Mouse (Mus musculus) liver, embryonic 12.5 days (tissue): ENCODE measurements around the gene Bend3. TPM values are rescaled to one million over a fixed set of nuclear protein-coding genes. Genes with fewer than 3 reads are reported as not detected.
"Not testable (repeated sequence)": the region's sequence is repeated elsewhere in the genome, so short reads cannot be mapped to it uniquely, and the experiment has no call there.

ENCODE experiments used
- ATAC-seq: fragments of 200-750 bp; cut with Nextera tagmentation; 2 replicates; pipeline ENCODE4 v1.8.0; 2017; ENCODE audit warnings: moderate number of reproducible peaks, mild to moderate bottlenecking, moderate library complexity
- H3K27ac ChIP-seq: fragments of 300-500 bp; sonication (generic); 2 replicates; pipeline ENCODE4 v1.5.1; 2016; ENCODE audit warnings: mild to moderate bottlenecking
- H3K27me3 ChIP-seq: fragments of 300-500 bp; sonication (generic); replicated peaks from 2 replicates; pipeline ENCODE4 v1.6.1; 2016; ENCODE audit warnings: mild to moderate bottlenecking, moderate library complexity
- H3K36me3 ChIP-seq: fragments of 300-500 bp; sonication (generic); 2 replicates; pipeline ENCODE4 v1.6.1; 2016; ENCODE audit warnings: mild to moderate bottlenecking, moderate library complexity
- H3K4me1 ChIP-seq: fragments of 300-500 bp; sonication (generic); 2 replicates; pipeline ENCODE4 v1.6.1; 2016
- H3K4me2 ChIP-seq: fragments of 300-500 bp; sonication (generic); 2 replicates; pipeline ENCODE4 v1.6.1; 2016; ENCODE audit warnings: mild to moderate bottlenecking, moderate library complexity
- H3K4me3 ChIP-seq: fragments of 300-500 bp; sonication (generic); 2 replicates; pipeline ENCODE4 v1.5.1; 2016; ENCODE audit warnings: mild to moderate bottlenecking, moderate library complexity
- H3K9ac ChIP-seq: fragments of 300-500 bp; sonication (generic); 2 replicates; pipeline ENCODE4 v1.6.1; 2016; ENCODE audit warnings: mild to moderate bottlenecking, moderate library complexity
- H3K9me3 ChIP-seq: fragments of 300-500 bp; sonication (generic); replicated peaks from 2 replicates; pipeline ENCODE4 v1.6.1; 2016; ENCODE audit warnings: mild to moderate bottlenecking, moderate library complexity
- whole genome bisulfite sequencing: fragments of 180-500 bp; shearing (Covaris S2); methylation state at CpG from one replicate; pipeline ENCODE4 v1.1.7; 2016; ENCODE audit not compliant: insufficient replicate concordance; 5-methylcytosine and 5-hydroxymethylcytosine counted together
- polyA plus RNA-seq: library from polyadenylated mRNA; unstranded; fragments of >200 nt; fragmentation: Nextera tagmentation; extraction: Ambion mirVana; gene quantifications from 2 replicates; pipeline ENCODE4 v1.2.1, GENCODE M21; 2016

The Bend3 gene
- polyA plus RNA-seq, 1 experiment from 2014 or later = 3.0 TPM

DNA sequence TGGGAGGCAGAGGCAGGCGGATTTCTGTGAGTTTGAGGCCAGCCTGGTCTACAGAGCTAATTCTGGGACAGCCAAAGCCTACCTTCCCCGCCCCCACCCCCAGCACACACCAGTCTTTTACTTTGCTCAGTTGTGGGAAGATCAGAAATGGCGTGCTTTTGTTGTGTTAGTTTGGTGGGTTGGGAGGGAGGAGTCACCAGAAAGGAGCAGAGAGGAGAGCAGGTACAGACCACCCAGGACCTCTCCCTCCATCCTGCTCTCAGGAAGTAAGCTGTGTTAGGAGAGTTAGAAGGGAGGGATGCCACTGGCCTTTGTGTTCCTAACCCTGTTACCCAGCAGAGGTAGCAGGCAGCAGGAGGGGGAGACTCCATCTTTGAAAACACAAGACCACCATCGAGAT, 28.4 kb downstream of the Bend3 start:
- no peak overlapping the region for H3K4me2 ChIP-seq
- H3K36me3 ChIP-seq = peaks cover 58% of the 10 kb centered on the region
- H3K9ac ChIP-seq = no peak overlapping the region
- 70% methylated on average over 4 of the region's 4 CpGs for WGBS
- H3K4me3 ChIP-seq = no peak overlapping the region
- no peak for ATAC-seq
- no peaks in the 10 kb centered on the region for H3K27me3 ChIP-seq
- H3K9me3 ChIP-seq = no peaks in the 10 kb centered on the region
- no peaks in the 10 kb centered on the region for H3K4me1 ChIP-seq
- H3K27ac ChIP-seq = no peak overlapping the region

DNA sequence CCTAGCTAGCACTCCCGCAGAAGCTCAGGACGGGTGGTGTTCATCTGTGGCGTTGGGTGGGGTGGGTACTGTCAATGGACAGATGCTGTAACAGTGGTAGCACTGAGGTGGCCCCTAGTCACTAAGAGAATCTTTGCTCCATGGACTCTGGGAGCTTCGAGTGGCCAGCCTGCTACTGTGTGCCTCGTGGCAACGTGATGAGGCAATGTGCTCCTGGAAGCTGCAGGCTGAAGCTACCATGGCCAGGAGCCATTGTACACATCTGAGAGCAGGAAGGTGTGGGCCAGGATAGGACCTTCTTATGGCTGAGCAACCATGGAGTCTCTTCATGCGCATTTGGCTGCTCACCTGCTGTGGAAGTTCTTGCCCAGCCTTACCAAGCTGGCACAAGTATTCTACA, 30.6 kb downstream of the Bend3 start:
- peaks cover 63% of the 10 kb centered on the region for H3K36me3 ChIP-seq
- no peak for ATAC-seq
- 85% methylated on average over 7 of the region's 7 CpGs for WGBS

DNA sequence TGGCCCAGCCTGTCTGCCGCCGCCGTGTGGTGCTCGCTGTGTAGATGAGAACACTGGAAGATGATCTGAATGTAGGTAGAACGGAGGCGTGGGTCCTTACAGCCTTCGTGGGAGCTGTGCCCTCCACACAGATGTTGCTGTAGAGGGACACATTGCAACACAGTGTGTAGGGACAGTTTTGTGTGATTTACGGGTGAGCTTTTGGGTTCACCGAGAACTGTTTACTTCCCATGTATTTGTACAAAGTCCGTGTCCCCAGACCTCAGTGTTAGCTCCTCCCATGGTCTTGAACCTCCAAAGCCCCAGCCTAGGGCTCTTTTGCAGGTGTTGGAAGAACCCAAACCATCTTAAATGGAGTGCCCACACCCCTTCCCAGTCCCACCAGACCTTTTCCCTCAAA, 34.3 kb downstream of the Bend3 start:
- ATAC-seq = no peak
- 83% methylated on average over 10 of the region's 10 CpGs for WGBS
- Histone ChIP-seq H3K9me3 (no peaks in the 10 kb centered on the region), H3K27ac (no peak overlapping the region), H3K4me1 (peaks cover 8% of the 10 kb centered on the region), H3K27me3 (no peaks in the 10 kb centered on the region), H3K4me3 (no peak overlapping the region), H3K4me2 (no peak overlapping the region), H3K36me3 (peaks cover 57% of the 10 kb centered on the region), H3K9ac (no peak overlapping the region)

More for the DNA sequence above, 30.6 kb downstream of the Bend3 start:
- H3K9ac ChIP-seq = no peak overlapping the region
- no peak overlapping the region for H3K4me2 ChIP-seq
- H3K4me1 ChIP-seq = no peaks in the 10 kb centered on the region
- no peak overlapping the region for H3K4me3 ChIP-seq
- no peaks in the 10 kb centered on the region for H3K9me3 ChIP-seq
- H3K27ac ChIP-seq = no peak overlapping the region
- H3K27me3 ChIP-seq = no peaks in the 10 kb centered on the region

DNA sequence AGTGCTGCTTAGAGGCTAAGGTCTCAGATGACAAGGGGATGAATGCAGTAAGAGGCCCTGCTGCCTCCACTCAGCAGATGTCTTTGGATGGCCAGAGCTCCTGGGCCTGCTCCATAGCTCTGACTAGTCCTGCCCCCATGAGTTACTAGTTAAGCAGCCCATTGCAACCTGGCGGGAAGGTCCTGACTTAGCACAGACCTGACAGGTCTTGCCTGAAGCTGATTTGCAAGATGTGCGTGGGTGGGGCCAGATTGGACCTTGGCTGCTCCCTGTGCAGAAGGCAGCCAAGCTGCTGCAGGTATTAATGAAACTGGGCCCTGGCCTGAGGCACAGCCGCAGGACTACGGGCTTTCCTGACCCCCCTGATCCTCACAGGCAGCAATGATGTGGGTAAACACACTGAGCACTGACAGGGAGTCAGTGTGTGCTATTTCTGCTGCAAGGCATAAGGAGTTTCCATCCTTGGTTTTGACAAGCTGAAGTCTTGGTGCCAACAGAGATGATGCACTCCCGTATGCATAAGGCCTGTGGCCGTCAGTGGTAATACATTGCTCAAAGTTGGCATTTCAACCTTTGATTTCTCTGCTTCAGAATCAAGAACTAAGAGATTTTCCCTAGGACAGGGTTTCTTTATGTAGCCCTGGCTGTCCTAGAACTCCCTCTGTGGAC, 38.5 kb downstream of the Bend3 start:
- Histone ChIP-seq H3K36me3 (peaks cover 24% of the 10 kb centered on the region), H3K4me1 (peaks cover 9% of the 10 kb centered on the region), H3K4me2 (no peak overlapping the region), H3K27ac (no peak overlapping the region), H3K9ac (no peak overlapping the region), H3K9me3 (no peaks in the 10 kb centered on the region), H3K4me3 (no peak overlapping the region), H3K27me3 (no peaks in the 10 kb centered on the region)
- ATAC-seq = no peak
- 67% methylated on average over 6 of the region's 6 CpGs for WGBS

DNA sequence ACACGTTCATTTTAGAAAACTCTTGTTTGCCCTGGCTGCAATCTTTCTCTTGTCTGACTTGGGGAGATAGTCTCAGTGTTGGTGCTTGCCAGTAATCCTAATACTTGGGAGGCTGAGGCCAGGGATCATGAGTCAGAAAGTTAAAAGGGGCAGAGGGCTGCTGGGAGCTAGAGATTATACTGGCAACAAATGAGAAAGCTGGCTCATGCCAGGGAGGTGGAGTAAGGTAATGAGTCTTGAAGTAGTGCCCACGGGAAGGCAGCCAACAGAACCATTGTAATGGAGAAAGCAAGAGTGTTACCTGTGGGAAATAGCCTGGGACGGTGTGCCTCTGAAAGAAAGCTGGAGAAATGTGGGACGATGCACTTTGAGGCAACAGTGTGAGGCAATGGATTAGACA, 39.2 kb downstream of the Bend3 start:
- no peak overlapping the region for H3K4me3 ChIP-seq
- H3K4me1 ChIP-seq = peaks cover 9% of the 10 kb centered on the region
- H3K4me2 ChIP-seq = no peak overlapping the region
- H3K27ac ChIP-seq = no peak overlapping the region
- ATAC-seq = no peak
- H3K36me3 ChIP-seq = peaks cover 21% of the 10 kb centered on the region
- H3K9me3 ChIP-seq = no peaks in the 10 kb centered on the region
- no peaks in the 10 kb centered on the region for H3K27me3 ChIP-seq
- H3K9ac ChIP-seq = no peak overlapping the region
- 60% methylated on average over 4 of the region's 4 CpGs for WGBS

DNA sequence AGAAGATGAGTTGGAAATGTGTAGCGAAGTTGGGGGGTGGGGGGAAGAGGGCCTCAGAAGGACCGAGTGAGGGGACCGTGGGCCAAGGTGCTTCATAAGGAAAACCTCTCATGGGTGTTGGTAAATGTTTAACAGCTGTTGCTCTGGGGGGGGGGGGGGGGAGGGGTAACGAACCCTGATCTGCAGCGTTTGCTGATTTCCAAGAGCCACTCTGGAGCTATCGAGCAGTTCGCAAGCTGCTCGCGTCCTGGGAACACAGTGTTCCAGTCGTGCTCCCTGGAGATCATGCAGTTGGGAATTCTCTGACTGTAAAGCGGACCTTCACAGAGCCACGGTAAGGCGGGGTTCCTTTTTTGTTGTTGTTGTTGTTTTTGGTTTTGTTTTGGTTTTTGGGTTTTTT, 39.7 kb downstream of the Bend3 start:
- Histone ChIP-seq H3K4me1 (peaks cover 9% of the 10 kb centered on the region), H3K9me3 (no peaks in the 10 kb centered on the region), H3K27ac (no peak overlapping the region), H3K4me2 (0 out of 2 replicates have a peak overlapping the region, but pooled peaks have one; percentile 7), H3K27me3 (no peaks in the 10 kb centered on the region), H3K4me3 (no peak overlapping the region), H3K36me3 (peaks cover 15% of the 10 kb centered on the region), H3K9ac (no peak overlapping the region)
- 71% methylated on average over 13 of the region's 13 CpGs for WGBS
- ATAC-seq = no peak

DNA sequence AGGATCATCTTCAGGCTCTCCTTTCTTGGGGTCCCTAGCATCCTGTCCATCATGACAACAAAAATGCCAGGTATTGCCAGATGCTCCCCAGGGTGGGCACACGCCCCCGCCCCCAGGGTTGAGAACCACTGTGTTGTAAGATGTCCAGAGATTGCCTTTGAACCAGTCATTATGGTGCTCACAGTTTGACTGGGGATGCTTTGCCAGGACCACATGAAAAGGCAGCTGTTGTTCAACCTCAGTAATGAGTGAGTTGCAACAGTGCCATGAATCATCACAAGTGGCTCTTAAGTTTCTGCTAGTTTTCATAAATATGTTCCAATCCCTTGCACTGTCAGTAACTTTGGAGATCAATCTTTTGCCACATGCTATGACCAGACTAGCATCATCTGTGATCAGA, 41.3 kb downstream of the Bend3 start:
- H3K36me3 ChIP-seq = peaks cover 7% of the 10 kb centered on the region
- H3K27ac ChIP-seq = no peak overlapping the region
- H3K4me1 ChIP-seq = peaks cover 9% of the 10 kb centered on the region
- H3K27me3 ChIP-seq = no peaks in the 10 kb centered on the region
- no peak for ATAC-seq
- no peak overlapping the region for H3K4me3 ChIP-seq
- no peak overlapping the region for H3K9ac ChIP-seq
- no peak overlapping the region for H3K4me2 ChIP-seq
- H3K9me3 ChIP-seq = no peaks in the 10 kb centered on the region
- 76% methylated on average over 2 of the region's 2 CpGs for WGBS

DNA sequence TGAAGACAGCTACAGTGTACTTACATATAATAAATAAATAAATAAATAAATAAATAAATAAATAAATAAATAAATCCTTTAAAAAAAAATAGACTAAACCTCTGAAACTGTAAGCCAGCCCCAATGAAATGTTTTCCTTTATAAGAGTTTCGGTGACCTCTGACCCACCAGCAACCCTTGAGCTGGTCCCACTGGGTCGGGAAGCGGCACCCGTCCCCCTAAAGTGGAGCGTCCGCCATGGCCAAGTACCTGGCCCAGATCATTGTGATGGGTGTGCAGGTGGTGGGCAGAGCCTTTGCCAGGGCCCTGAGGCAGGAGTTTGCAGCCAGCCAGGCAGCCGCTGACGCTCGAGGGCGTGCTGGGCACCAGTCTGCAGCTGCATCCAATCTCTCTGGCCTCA, 45.3 kb downstream of the Bend3 start, which contains the start of gene Gm9803:
TSS of gene Gm9803 (plus strand) at position 154 of the 400 bp plus-strand sequence.
- ATAC-seq, H3K9ac ChIP-seq, H3K27ac ChIP-seq, H3K9me3 ChIP-seq, H3K4me2 ChIP-seq, H3K27me3 ChIP-seq, H3K4me3 ChIP-seq: not testable (repeated sequence)
- WGBS = 86% methylated on average over 10 of the region's 10 CpGs
- Histone ChIP-seq H3K4me1 (peaks cover 13% of the 10 kb centered on the region), H3K36me3 (peaks cover 32% of the 10 kb centered on the region)

DNA sequence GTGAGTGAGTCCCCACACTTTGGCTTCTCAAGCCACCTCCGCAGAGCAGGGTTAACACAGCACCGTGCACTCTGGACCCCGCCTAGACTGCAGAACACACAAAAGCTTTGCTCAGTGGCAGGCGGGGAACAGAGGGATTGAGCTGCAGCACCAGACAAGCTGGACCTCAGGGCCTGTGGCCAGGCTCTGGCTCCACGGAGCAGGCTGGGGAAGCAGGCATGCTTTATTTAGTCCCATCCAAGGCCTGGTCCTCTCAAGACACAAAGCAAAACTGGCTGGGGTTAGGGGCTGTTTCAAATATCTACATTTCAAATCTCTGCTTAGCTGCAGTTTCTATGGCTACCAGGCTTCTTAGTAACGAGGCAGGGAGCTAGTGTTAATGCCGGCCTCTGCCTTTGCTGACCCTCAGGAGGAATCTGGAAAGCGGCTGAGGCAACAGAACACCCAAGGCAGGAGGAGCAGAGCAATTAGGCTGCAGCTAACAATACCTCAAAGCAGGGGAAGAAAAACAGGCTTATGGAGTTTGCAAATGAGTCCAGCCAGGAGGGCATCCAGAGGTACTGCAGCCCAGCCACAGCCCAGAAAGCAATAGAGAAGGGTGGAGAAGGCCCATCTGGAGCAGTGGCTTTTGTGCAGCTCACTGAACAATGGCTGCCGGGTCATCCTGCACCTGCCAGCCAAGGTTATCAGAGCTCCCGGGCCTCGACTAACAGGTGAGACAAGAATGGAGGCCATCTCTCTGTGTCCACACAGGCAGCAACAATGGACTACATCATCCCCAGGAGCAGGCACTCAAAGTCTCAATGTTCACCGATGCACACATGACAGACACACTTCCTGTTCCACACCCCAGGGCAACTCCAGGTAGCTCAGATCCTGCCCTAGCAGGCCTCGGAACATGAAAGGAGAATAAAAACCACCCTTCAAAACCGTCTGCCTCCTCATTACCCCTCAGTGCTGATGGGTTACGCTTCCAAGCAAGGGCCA, 48.9 kb downstream of the Bend3 start:
- 61% methylated on average over 15 of the region's 15 CpGs for WGBS
- Histone ChIP-seq H3K4me1 (peaks cover 13% of the 10 kb centered on the region), H3K9ac (no peak overlapping the region), H3K27ac (no peak overlapping the region; the same call in 1 of the 2 replicates), H3K36me3 (peaks cover 68% of the 10 kb centered on the region), H3K4me3 (no peak overlapping the region), H3K4me2 (no peak overlapping the region), H3K9me3 (no peaks in the 10 kb centered on the region), H3K27me3 (no peaks in the 10 kb centered on the region)
- peak; percentile 57 for ATAC-seq

DNA sequence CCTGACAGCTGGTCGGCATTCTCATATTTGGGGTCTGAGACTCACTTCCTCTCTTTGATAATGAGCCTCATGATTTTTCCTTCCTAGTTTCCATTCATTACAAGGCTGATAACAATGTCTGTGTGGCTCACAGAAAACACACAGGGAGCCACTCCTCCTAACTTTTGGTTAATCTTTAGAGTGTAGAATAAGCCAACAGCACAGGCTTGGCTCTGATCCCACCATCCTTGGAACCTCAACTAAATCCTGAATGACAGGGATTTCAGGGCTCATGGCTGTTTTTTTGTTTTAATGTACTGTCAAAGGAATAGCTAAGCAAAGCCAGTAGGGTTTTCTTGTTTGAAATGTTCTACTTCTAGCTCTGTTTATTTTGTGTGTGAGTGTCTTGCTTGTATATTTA, 55.8 kb downstream of the Bend3 start:
- no peak overlapping the region for H3K4me2 ChIP-seq
- WGBS = 28% methylated on average over 1 of the region's 1 CpGs
- no peak overlapping the region for H3K9ac ChIP-seq
- H3K4me1 ChIP-seq = peaks cover 11% of the 10 kb centered on the region
- peaks cover 52% of the 10 kb centered on the region for H3K36me3 ChIP-seq
- no peak for ATAC-seq
- no peak overlapping the region for H3K4me3 ChIP-seq
- no peaks in the 10 kb centered on the region for H3K27me3 ChIP-seq
- H3K9me3 ChIP-seq = no peaks in the 10 kb centered on the region
- H3K27ac ChIP-seq = no peak overlapping the region

DNA sequence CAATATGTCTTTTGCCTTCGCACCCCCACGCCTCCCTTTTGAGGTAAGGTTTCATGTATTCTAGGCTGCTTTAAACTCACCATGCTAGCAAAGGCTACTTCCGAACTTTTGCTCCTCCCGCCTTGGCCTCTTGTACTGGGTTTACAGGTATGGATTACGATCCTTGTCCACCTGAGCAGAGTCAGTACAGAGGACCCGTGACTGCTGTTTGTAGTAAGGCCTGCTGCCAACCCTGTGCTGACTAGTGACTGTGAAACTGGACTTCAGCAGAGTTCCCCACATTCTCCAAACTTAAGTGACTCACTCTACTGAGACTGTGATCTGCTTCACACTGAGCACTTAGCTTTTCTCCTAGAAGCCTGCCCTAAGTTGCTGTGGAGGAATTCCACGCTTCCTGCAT, 59.0 kb downstream of the Bend3 start:
- no peak for ATAC-seq
- peaks cover 20% of the 10 kb centered on the region for H3K36me3 ChIP-seq
- no peak overlapping the region for H3K27ac ChIP-seq
- H3K4me3 ChIP-seq = no peak overlapping the region
- H3K4me1 ChIP-seq = peaks cover 26% of the 10 kb centered on the region
- H3K4me2 ChIP-seq = no peak overlapping the region
- H3K27me3 ChIP-seq = no peaks in the 10 kb centered on the region
- WGBS = 88% methylated on average over 7 of the region's 7 CpGs
- H3K9ac ChIP-seq = no peak overlapping the region
- no peaks in the 10 kb centered on the region for H3K9me3 ChIP-seq

DNA sequence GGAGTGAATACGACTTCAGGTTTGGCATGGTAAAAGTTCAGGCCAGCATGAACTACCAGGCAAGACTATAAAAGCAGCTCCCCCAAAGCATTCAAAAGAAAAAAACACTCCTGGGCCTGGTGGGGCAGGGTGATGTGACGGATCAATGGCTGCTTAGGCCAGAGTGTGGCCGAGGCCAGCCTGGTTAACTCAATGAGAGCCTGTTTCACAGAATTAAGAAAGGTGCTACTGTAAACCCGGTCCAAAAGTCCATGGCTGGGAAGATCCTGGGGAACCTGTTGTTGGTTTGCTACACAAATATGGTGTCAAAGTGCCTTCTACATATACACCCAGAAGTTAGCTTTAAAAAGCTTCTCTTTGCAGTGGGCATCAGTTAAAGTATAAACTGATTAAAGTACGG, 60.2 kb downstream of the Bend3 start:
- Histone ChIP-seq H3K9ac (no peak overlapping the region), H3K27me3 (no peaks in the 10 kb centered on the region), H3K36me3 (peaks cover 14% of the 10 kb centered on the region), H3K27ac (no peak overlapping the region), H3K4me1 (peaks cover 26% of the 10 kb centered on the region), H3K4me3 (no peak overlapping the region), H3K4me2 (peak overlapping the region; percentile 86; the same call in 1 of the 2 replicates), H3K9me3 (no peaks in the 10 kb centered on the region)
- 85% methylated on average over 5 of the region's 5 CpGs for WGBS
- no peak for ATAC-seq
